Comparison of ENCODE assay signal across 13 mouse cellular contexts in genomic region chr9:45268079-45268478, GRCm38 (mm10). TPM values are rescaled to one million over a fixed set of nuclear protein-coding genes. Genes with fewer than 3 reads are reported as not detected.
DNase-seq lines count a peak whose midpoint lies in the region; ATAC-seq and TF ChIP-seq lines count a peak whose summit lies in the region.
"Had no signal": no experiment of that assay in that cellular context is flagged by ENCODE, and none has a peak within 500 bp of the region (broad histone marks: within the 10 kb centered on the region; RNA-seq: fewer than 3 reads in every experiment).

No protein-coding gene starts in this region.

- no peaks in the 10 kb centered on the region for H3K9me3 ChIP-seq in intestine, postnatal 0 days (ENCODE audit: control insufficient read depth)
- H3K9me3 ChIP-seq: midbrain, embryonic 15.5 days had no signal

- H3K4me3 ChIP-seq in liver, adult 2 months (ENCODE audit: insufficient read depth, low read depth, low read length), result peak overlapping the region; percentile 42
- no peak overlapping the region for H3K4me3 ChIP-seq in intestine, postnatal 0 days (ENCODE audit: low read depth, low read length)
- peak overlapping the region; percentile 42; the same call in 1 of the 2 replicates for H3K4me3 ChIP-seq in olfactory bulb, adult 2 months (ENCODE audit: insufficient read depth, low read depth, low read length)

- peak; percentile 31 for ATAC-seq in activated CD4-positive, CD25-positive, alpha-beta regulatory T cell, adult 4 months
- no peak for ATAC-seq in intestine, postnatal 0 days
- ATAC-seq: forebrain, embryonic 14.5 days; hindbrain, postnatal 0 days; midbrain, embryonic 15.5 days had no signal

- TF ChIP-seq POLR2A in liver, adult 2 months (IDR thresholded peaks at IDR 0.05; ENCODE audit: extremely low read depth, insufficient read depth, low read length), result no peak
- no peak for TF ChIP-seq POLR2A in olfactory bulb, adult 2 months (IDR thresholded peaks at IDR 0.05; ENCODE audit: insufficient read depth, low read depth, low read length)

- H3K36me3 ChIP-seq in liver, adult 2 months (ENCODE audit: control insufficient read depth, insufficient read depth, low read length), result no peaks in the 10 kb centered on the region
- H3K36me3 ChIP-seq in intestine, postnatal 0 days (ENCODE audit: control insufficient read depth, insufficient read depth), result no peaks in the 10 kb centered on the region
- H3K36me3 ChIP-seq: midbrain, embryonic 15.5 days had no signal

- 0 out of 2 replicates have a peak overlapping the region, but pooled peaks have one; percentile 52 for H3K4me2 ChIP-seq in intestine, postnatal 0 days (replicated peaks; ENCODE audit: low read depth)

- 0 out of 2 replicates have a peak, but pooled peaks cover 2% of the 10 kb centered on the region for H3K79me2 ChIP-seq in liver, adult 2 months (ENCODE audit: control insufficient read depth, insufficient read depth, low read length)

- peak overlapping the region; percentile 56 for H3K9ac ChIP-seq in liver, adult 2 months (ENCODE audit: low read depth, low read length)
- no peak overlapping the region for H3K9ac ChIP-seq in intestine, postnatal 0 days (ENCODE audit: low read depth, low read length)

- H3K27me3 ChIP-seq in liver, adult 2 months (ENCODE audit: control insufficient read depth, insufficient read depth, low read length), result peaks cover 3% of the 10 kb centered on the region; the same call in 1 of the 2 replicates
- H3K27me3 ChIP-seq in intestine, postnatal 0 days (replicated peaks; ENCODE audit: control insufficient read depth, insufficient read depth, low read length), result peaks cover 24% of the 10 kb centered on the region

- peak overlapping the region; percentile 57 for H3K27ac ChIP-seq in liver, adult 2 months (replicated peaks; ENCODE audit: insufficient read depth, low read depth, low read length)
- H3K27ac ChIP-seq in intestine, postnatal 0 days (ENCODE audit: low read depth, low read length), result no peak overlapping the region
- no peak overlapping the region for H3K27ac ChIP-seq in olfactory bulb, adult 2 months (ENCODE audit: insufficient read depth, low read depth, low read length)
- H3K27ac ChIP-seq: hindbrain, postnatal 0 days; midbrain, embryonic 15.5 days had no signal

- peak; percentile 23 for DNase-seq in liver, adult 2 months (ENCODE audit: extremely low read depth, low read depth, low spot score)
- no peak for DNase-seq in liver
- DNase-seq in adrenal gland, postnatal 36 days, result no peak
- DNase-seq in testis, postnatal 10 days (ENCODE audit: low spot score), result no peak
- DNase-seq: cerebellum, postnatal 10 days; layer of hippocampus, postnatal 36 days; right cerebral cortex, adult 18-20 months had no signal

- 60% methylated on average over 4 of the region's 4 CpGs for WGBS in liver, adult 2 months
- 55% methylated on average over 4 of the region's 4 CpGs for WGBS in intestine, postnatal 0 days
- 63% methylated on average over 4 of the region's 4 CpGs for WGBS in olfactory bulb, adult 2 months

- peaks cover 2% of the 10 kb centered on the region; the same call in 1 of the 2 replicates for H3K4me1 ChIP-seq in liver, adult 2 months (ENCODE audit: control insufficient read depth, insufficient read depth, low read length)
- H3K4me1 ChIP-seq in intestine, postnatal 0 days (replicated peaks; ENCODE audit: control insufficient read depth, insufficient read depth, low read length), result no peaks in the 10 kb centered on the region
- peaks cover 7% of the 10 kb centered on the region for H3K4me1 ChIP-seq in olfactory bulb, adult 2 months (ENCODE audit: control insufficient read depth, insufficient read depth, low read length)

- TF ChIP-seq CTCF in liver, adult 2 months (IDR thresholded peaks at IDR 0.05; ENCODE audit: low read depth, low read length), result no peak
- TF ChIP-seq CTCF in intestine, postnatal 0 days (IDR thresholded peaks at IDR 0.05; ENCODE audit: low read depth), result no peak
- no peak for TF ChIP-seq CTCF in olfactory bulb, adult 2 months (IDR thresholded peaks at IDR 0.05; ENCODE audit: insufficient read depth, low read depth, low read length)

RNA-seq across cellular contexts. Expression of gene Il10ra, which starts 0.9 kb away (rescaled TPM):
- 2.7 and 3.5 TPM in 2 replicates for total RNA-seq in liver, adult 2 months (2014; rRNA removed)
- 1.6 and 2.9 TPM in 2 replicates for polyA plus RNA-seq in liver, adult 2 months (2012; rRNA removed)
- 10 to 100 TPM; 44.4 to 57.1 TPM for polyA plus RNA-seq in activated CD4-positive, CD25-positive, alpha-beta regulatory T cell, adult 4 months (2017; shearing (Covaris generic))
- polyA plus RNA-seq in intestine, postnatal 0 days (2015; fragmentation: Nextera tagmentation; extraction: Ambion mirVana), result 1.2 TPM in 2 replicates
- not detected in 2 replicates for polyA plus RNA-seq in olfactory bulb, adult 2 months (2012; ENCODE audit: insufficient read depth, insufficient read length, low replicate concordance, missing spikeins)
- 1 to 10 TPM; 2.4 to 2.5 TPM for total RNA-seq in adrenal gland, postnatal 36 days (2021)

RNA-seq across cellular contexts. Expression of gene Tmprss13, which starts 50.8 kb away (rescaled TPM):
- not detected in 2 replicates for total RNA-seq in liver, adult 2 months (2014; rRNA removed)
- not detected in 2 replicates for polyA plus RNA-seq in liver, adult 2 months (2012; rRNA removed)
- polyA plus RNA-seq in activated CD4-positive, CD25-positive, alpha-beta regulatory T cell, adult 4 months (2017; shearing (Covaris generic)), result 1 to 10 TPM; 8.2 to 9.2 TPM
- polyA plus RNA-seq in intestine, postnatal 0 days (2015; fragmentation: Nextera tagmentation; extraction: Ambion mirVana), result 0.04 TPM in 1 of 2 replicates, not detected in the other
- polyA plus RNA-seq in olfactory bulb, adult 2 months (2012; ENCODE audit: insufficient read depth, insufficient read length, low replicate concordance, missing spikeins), result not detected in 2 replicates
- under 1 TPM; 0.20 to 0.23 TPM for total RNA-seq in adrenal gland, postnatal 36 days (2021)
- total RNA-seq: hindbrain, postnatal 0 days; layer of hippocampus, postnatal 36 days had no signal
- polyA plus RNA-seq: hindbrain, postnatal 0 days; midbrain, embryonic 15.5 days had no signal

Comparison
In these comparisons a context has a peak if more than half of its experiments do, and no peak if none do; other contexts are left out.
1. RNA of gene Il10ra, which starts 0.9 kb away (polyA plus RNA-seq): 44.4 to 57.1 TPM in activated CD4-positive, CD25-positive, alpha-beta regulatory T cell, adult 4 months; 1.6 to 2.9 TPM in liver, adult 2 months, 1.2 TPM in intestine, postnatal 0 days and not detected in olfactory bulb, adult 2 months; every median in the first group is over 10 times any median in the second.